Mouse (Mus musculus) heart, embryonic 13.5 days (tissue): ENCODE data around the gene Ubtd2. TPM values are rescaled to one million over a fixed set of nuclear protein-coding genes. Genes with fewer than 3 reads are reported as not detected.

ENCODE experiments used
- polyA plus RNA-seq: library from polyadenylated mRNA; unstranded; fragments of >200 nt; fragmentation: Nextera tagmentation; extraction: Ambion mirVana; gene quantifications from 2 replicates; pipeline ENCODE4 v1.2.1, GENCODE M21; 2015

The Ubtd2 gene
- polyA plus RNA-seq, 1 experiment from 2014 or later = 26.8 TPM

Other genes with a start within 250 kb of the Ubtd2 start
- gene Snrnp25, start 250.0 kb upstream of the Ubtd2 start, polyA plus RNA-seq = 44.9 and 46.7 TPM in 2 replicates
- gene Rhbdf1, start 233.1 kb upstream of the Ubtd2 start, polyA plus RNA-seq = 34.1 and 34.8 TPM in 2 replicates
- gene Mpg, start 228.9 kb upstream of the Ubtd2 start, polyA plus RNA-seq = 19.7 and 21.2 TPM in 2 replicates
- 33.4 and 34.9 TPM in 2 replicates for gene Nprl3, start 187.7 kb upstream of the Ubtd2 start, polyA plus RNA-seq
- gene Hba-x, start 179.0 kb upstream of the Ubtd2 start, polyA plus RNA-seq = 2,385 and 4,851 TPM in 2 replicates
- 17,648 and 28,254 TPM in 2 replicates for gene Hba-a1, start 171.9 kb upstream of the Ubtd2 start, polyA plus RNA-seq
- 9.6 and 10.0 TPM in 2 replicates for gene Hbq1b, start 168.4 kb upstream of the Ubtd2 start, polyA plus RNA-seq
- 42,363 and 67,294 TPM in 2 replicates for gene Hba-a2, start 158.9 kb upstream of the Ubtd2 start, polyA plus RNA-seq
- 4.6 and 8.0 TPM in 2 replicates for gene Hbq1a, start 155.3 kb upstream of the Ubtd2 start, polyA plus RNA-seq
- gene Sh3pxd2b, start 107.5 kb upstream of the Ubtd2 start, polyA plus RNA-seq = 11.5 and 12.1 TPM in 2 replicates
- 0.25 TPM in 1 of 2 replicates, not detected in the other for gene Efcab9, start 76.7 kb downstream of the Ubtd2 start, polyA plus RNA-seq
- gene Stk10, start 77.9 kb downstream of the Ubtd2 start, polyA plus RNA-seq = 2.3 and 2.6 TPM in 2 replicates
- 59.6 and 60.8 TPM in 2 replicates for gene Fbxw11, start 187.4 kb downstream of the Ubtd2 start, polyA plus RNA-seq